ENCODE assay signal across 13 mouse cellular contexts in the genomic region with DNA sequence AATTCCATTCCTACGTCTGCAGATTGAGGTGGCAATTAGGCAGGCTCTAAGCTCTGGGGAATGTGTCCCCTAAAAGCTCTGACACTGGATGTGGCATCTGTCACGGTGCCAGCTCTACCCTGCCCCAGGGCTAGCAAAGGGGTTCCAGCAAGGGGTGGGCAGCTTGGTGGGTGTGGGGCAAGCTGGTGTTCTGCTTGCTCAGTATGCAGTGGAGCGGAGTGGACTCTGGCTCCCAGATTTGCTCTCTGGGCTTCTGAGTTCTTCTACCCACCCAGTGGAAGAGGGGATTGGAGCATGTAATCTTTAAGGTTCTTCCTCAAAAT. TPM values are rescaled to one million over a fixed set of nuclear protein-coding genes. Genes with fewer than 3 reads are reported as not detected.
DNase-seq lines count a peak whose midpoint lies in the region; ATAC-seq and TF ChIP-seq lines count a peak whose summit lies in the region.
"Had no signal": no experiment of that assay in that cellular context is flagged by ENCODE, and none has a peak within 500 bp of the region (broad histone marks: within the 10 kb centered on the region; RNA-seq: fewer than 3 reads in every experiment).

No protein-coding gene starts in this region.

- DNase-seq in layer of hippocampus, adult 2 months (ENCODE audit: low spot score in 2 of 2): no peak
- no peak for DNase-seq in layer of hippocampus, adult 9-10 months (ENCODE audit: low spot score)
- DNase-seq in midbrain, postnatal 0 days (ENCODE audit: low spot score): no peak
- DNase-seq in ovary, postnatal 14 days (ENCODE audit: low spot score): no peak
- DNase-seq in thymus, postnatal 36 days: no peak
- DNase-seq: kidney, adult 8-10 months; layer of hippocampus, adult 9-11 months had no signal

- TF ChIP-seq CTCF in layer of hippocampus, adult 2 months (conservative IDR thresholded peaks at IDR 0.05): no peak
- TF ChIP-seq CTCF in midbrain, postnatal 0 days (IDR thresholded peaks at IDR 0.05): no peak

- H3K4me1 ChIP-seq in embryonic facial prominence, embryonic 13.5 days: peaks cover 30% of the 10 kb centered on the region
- H3K4me1 ChIP-seq in hindbrain, embryonic 12.5 days: peaks cover 40% of the 10 kb centered on the region
- no peaks in the 10 kb centered on the region for H3K4me1 ChIP-seq in midbrain, postnatal 0 days (ENCODE audit: insufficient read depth, low read length)
- H3K4me1 ChIP-seq: liver, embryonic 15.5 days had no signal

- H3K4me2 ChIP-seq in embryonic facial prominence, embryonic 13.5 days: no peak overlapping the region
- H3K4me2 ChIP-seq in hindbrain, embryonic 12.5 days (replicated peaks): no peak overlapping the region
- no peak overlapping the region for H3K4me2 ChIP-seq in midbrain, postnatal 0 days (ENCODE audit: low read depth, low read length, poor library complexity, severe bottlenecking)
- H3K4me2 ChIP-seq: embryonic facial prominence, embryonic 15.5 days; liver, embryonic 15.5 days had no signal

- no peaks in the 10 kb centered on the region for H3K9me3 ChIP-seq in embryonic facial prominence, embryonic 13.5 days
- H3K9me3 ChIP-seq in hindbrain, embryonic 12.5 days (replicated peaks): no peaks in the 10 kb centered on the region
- H3K9me3 ChIP-seq in midbrain, postnatal 0 days (ENCODE audit: low read length): no peaks in the 10 kb centered on the region
- H3K9me3 ChIP-seq: embryonic facial prominence, embryonic 15.5 days; liver, embryonic 15.5 days had no signal

- ATAC-seq in embryonic facial prominence, embryonic 13.5 days (ENCODE audit: insufficient number of reproducible peaks, insufficient read depth, low FRiP score, low TSS enrichment, low read depth): no peak
- ATAC-seq in hindbrain, embryonic 12.5 days (ENCODE audit: low FRiP score): peak; percentile 54; the same call in 1 of the 2 replicates
- no peak; the same call in 1 of the 2 replicates for ATAC-seq in midbrain, postnatal 0 days (ENCODE audit: low FRiP score)
- ATAC-seq in megakaryocyte, adult 5-6 weeks (ENCODE audit: poor library complexity, severe bottlenecking): no peak
- ATAC-seq: Patski had no signal

- peak overlapping the region; percentile 73; the same call in 1 of the 2 replicates for H3K27ac ChIP-seq in layer of hippocampus, adult 2 months
- H3K27ac ChIP-seq in embryonic facial prominence, embryonic 13.5 days: 0 out of 2 replicates have a peak overlapping the region, but pooled peaks have one; percentile 22
- H3K27ac ChIP-seq in hindbrain, embryonic 12.5 days: peak overlapping the region; percentile 56
- peak overlapping the region; percentile 34 for H3K27ac ChIP-seq in midbrain, postnatal 0 days (ENCODE audit: low read depth, low read length)
- H3K27ac ChIP-seq: embryonic facial prominence, embryonic 15.5 days; liver, embryonic 15.5 days had no signal

- H3K4me3 ChIP-seq in layer of hippocampus, adult 2 months: no peak overlapping the region
- no peak overlapping the region for H3K4me3 ChIP-seq in embryonic facial prominence, embryonic 13.5 days
- H3K4me3 ChIP-seq in hindbrain, embryonic 12.5 days: no peak overlapping the region
- no peak overlapping the region for H3K4me3 ChIP-seq in midbrain, postnatal 0 days (ENCODE audit: low read depth, low read length)
- H3K4me3 ChIP-seq: embryonic facial prominence, embryonic 15.5 days; liver, embryonic 15.5 days had no signal

- H3K36me3 ChIP-seq in embryonic facial prominence, embryonic 13.5 days: peaks cover 28% of the 10 kb centered on the region
- peaks cover 17% of the 10 kb centered on the region; the same call in 1 of the 2 replicates for H3K36me3 ChIP-seq in hindbrain, embryonic 12.5 days
- H3K36me3 ChIP-seq in midbrain, postnatal 0 days (ENCODE audit: insufficient read depth, low read length): 0 out of 2 replicates have a peak, but pooled peaks cover 10% of the 10 kb centered on the region
- H3K36me3 ChIP-seq: liver, embryonic 15.5 days had no signal

- no peaks in the 10 kb centered on the region for H3K27me3 ChIP-seq in embryonic facial prominence, embryonic 13.5 days
- no peaks in the 10 kb centered on the region; the same call in 1 of the 2 replicates for H3K27me3 ChIP-seq in hindbrain, embryonic 12.5 days
- no peaks in the 10 kb centered on the region for H3K27me3 ChIP-seq in midbrain, postnatal 0 days (ENCODE audit: insufficient read depth, low read length)
- H3K27me3 ChIP-seq: embryonic facial prominence, embryonic 15.5 days; liver, embryonic 15.5 days; Patski had no signal

- WGBS in embryonic facial prominence, embryonic 13.5 days: 60% methylated on average over 3 of the region's 3 CpGs
- 59% methylated on average over 3 of the region's 3 CpGs for WGBS in hindbrain, embryonic 12.5 days
- WGBS in midbrain, postnatal 0 days: 44% methylated on average over 3 of the region's 3 CpGs

- no peak overlapping the region for H3K9ac ChIP-seq in embryonic facial prominence, embryonic 13.5 days
- no peak overlapping the region for H3K9ac ChIP-seq in hindbrain, embryonic 12.5 days
- no peak overlapping the region for H3K9ac ChIP-seq in midbrain, postnatal 0 days (replicated peaks; ENCODE audit: low read length, poor library complexity, severe bottlenecking)
- H3K9ac ChIP-seq: embryonic facial prominence, embryonic 15.5 days; liver, embryonic 15.5 days had no signal

RNA-seq across cellular contexts. Expression of a gene that starts 30.6 kb away (rescaled TPM):
- total RNA-seq in layer of hippocampus, adult 2 months (2021): 10 to 100 TPM; 25.5 to 31.2 TPM
- polyA plus RNA-seq in embryonic facial prominence, embryonic 13.5 days (2015; fragmentation: Nextera tagmentation; extraction: Ambion mirVana): 28.7 and 33.8 TPM in 2 replicates
- 25.7 and 26.2 TPM in 2 replicates for polyA plus RNA-seq in hindbrain, embryonic 12.5 days (2016; fragmentation: Nextera tagmentation; extraction: Ambion mirVana)
- total RNA-seq in midbrain, postnatal 0 days (2014; rRNA removed): 27.3 and 27.6 TPM in 2 replicates
- polyA plus RNA-seq in midbrain, postnatal 0 days (2015; fragmentation: Nextera tagmentation; extraction: Ambion mirVana): 19.8 and 23.0 TPM in 2 replicates
- 37.8 and 38.4 TPM in 2 replicates for total RNA-seq in megakaryocyte, adult 5-6 weeks (2015)
- 16.7 and 17.0 TPM in 2 replicates for total RNA-seq in megakaryocyte, adult 5-6 weeks (2017)

RNA-seq across cellular contexts. Expression of a gene that starts 39.0 kb away (rescaled TPM):
- 10 to 100 TPM; 47.7 to 55.7 TPM for total RNA-seq in layer of hippocampus, adult 2 months (2021)
- 9.1 and 11.1 TPM in 2 replicates for polyA plus RNA-seq in embryonic facial prominence, embryonic 13.5 days (2015; fragmentation: Nextera tagmentation; extraction: Ambion mirVana)
- polyA plus RNA-seq in hindbrain, embryonic 12.5 days (2016; fragmentation: Nextera tagmentation; extraction: Ambion mirVana): 11.8 and 12.7 TPM in 2 replicates
- 21.5 and 31.0 TPM in 2 replicates for total RNA-seq in midbrain, postnatal 0 days (2014; rRNA removed)
- polyA plus RNA-seq in midbrain, postnatal 0 days (2015; fragmentation: Nextera tagmentation; extraction: Ambion mirVana): 16.3 and 19.9 TPM in 2 replicates
- not detected in 2 replicates for total RNA-seq in megakaryocyte, adult 5-6 weeks (2015)
- total RNA-seq in megakaryocyte, adult 5-6 weeks (2017): not detected in 2 replicates

Comparison
In these comparisons a context has a peak if more than half of its experiments do, and no peak if none do; other contexts are left out.
1. H3K27ac ChIP-seq: peak in every context shown above with its lines; median percentile 73 in layer of hippocampus, adult 2 months; 56 in hindbrain, embryonic 12.5 days; 34 in midbrain, postnatal 0 days; 22 in embryonic facial prominence, embryonic 13.5 days.
2. RNA of a gene that starts 39.0 kb away (total RNA-seq): 47.7 to 55.7 TPM in layer of hippocampus, adult 2 months and 21.5 to 31.0 TPM in midbrain, postnatal 0 days; not detected in megakaryocyte, adult 5-6 weeks; every median in the first group is over 10 times any median in the second.